Mouse (Mus musculus) heart, embryonic 10.5 days (tissue): ENCODE data around the gene Poc1b. TPM values are rescaled to one million over a fixed set of nuclear protein-coding genes. Genes with fewer than 3 reads are reported as not detected.
A peak's percentile ranks its signal among the peaks of the same experiment; 100 is the strongest.

Experiments
- DNase-seq: peaks from one replicate; pipeline ENCODE4 v3.0.0-alpha.2; 2017; ENCODE audit warnings: low spot score
- H3K27ac ChIP-seq: fragments of 300-500 bp; sonication (generic); 2 replicates; pipeline ENCODE4 v1.5.1; 2016; ENCODE audit warnings: mild to moderate bottlenecking
- H3K27me3 ChIP-seq: fragments of 300-500 bp; sonication (generic); 2 replicates; pipeline ENCODE4 v1.6.1; 2016; ENCODE audit warnings: mild to moderate bottlenecking; ENCODE audit not compliant: poor library complexity, insufficient read depth, severe bottlenecking
- H3K36me3 ChIP-seq: fragments of 300-500 bp; sonication (generic); 2 replicates; pipeline ENCODE4 v1.6.1; 2016; ENCODE audit warnings: mild to moderate bottlenecking, moderate library complexity
- H3K4me1 ChIP-seq: fragments of 300-500 bp; sonication (generic); 2 replicates; pipeline ENCODE4 v1.6.1; 2016; ENCODE audit warnings: mild to moderate bottlenecking
- H3K4me3 ChIP-seq: fragments of 300-500 bp; sonication (generic); 2 replicates; pipeline ENCODE4 v1.5.1; 2016; ENCODE audit warnings: mild to moderate bottlenecking, moderate library complexity
- H3K9me3 ChIP-seq: fragments of 300-500 bp; sonication (generic); 2 replicates; pipeline ENCODE4 v1.6.1; 2016; ENCODE audit warnings: mild to moderate bottlenecking, moderate library complexity
- WGBS: fragments of 180-500 bp; shearing (Covaris S2); methylation state at CpG from one replicate; pipeline ENCODE4 v1.1.7; 2016; 5-methylcytosine and 5-hydroxymethylcytosine counted together
- polyA plus RNA-seq: library from polyadenylated mRNA; unstranded; fragments of >200 nt; fragmentation: Nextera tagmentation; extraction: Ambion mirVana; gene quantifications from 2 replicates; pipeline ENCODE4 v1.2.1, GENCODE M21; 2016

Gene Poc1b
- polyA plus RNA-seq, 1 experiment from 2014 or later, result 16.2 TPM

DNA sequence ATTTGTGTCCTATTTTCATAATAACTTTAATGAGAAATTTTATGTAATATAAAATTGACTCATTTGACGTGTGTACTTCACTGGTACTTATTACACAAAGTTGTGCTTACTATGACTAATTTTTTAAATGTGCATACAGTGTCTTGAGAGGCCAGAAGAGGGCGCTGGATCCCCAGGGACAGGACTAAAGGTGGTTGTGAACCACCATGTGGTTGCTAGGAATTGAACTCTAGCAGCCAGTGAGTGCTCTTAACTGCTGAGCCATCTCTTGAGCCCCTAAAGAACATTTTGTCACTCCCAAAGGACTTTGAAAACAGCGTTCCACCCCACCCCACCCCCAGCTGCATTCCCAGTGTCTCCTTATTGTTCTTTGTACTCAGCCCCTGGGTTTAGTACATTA lies 84.0 kb downstream of the Poc1b start:
- 43% methylated on average over 3 of the region's 3 CpGs for WGBS
- Histone ChIP-seq H3K4me3 (no peak overlapping the region), H3K9me3 (no peaks in the 10 kb centered on the region), H3K27me3 (no peaks in the 10 kb centered on the region), H3K36me3 (no peaks in the 10 kb centered on the region), H3K27ac (no peak overlapping the region), H3K4me1 (no peaks in the 10 kb centered on the region; the same call in 1 of the 2 replicates)
- DNase-seq, result no peak

DNA sequence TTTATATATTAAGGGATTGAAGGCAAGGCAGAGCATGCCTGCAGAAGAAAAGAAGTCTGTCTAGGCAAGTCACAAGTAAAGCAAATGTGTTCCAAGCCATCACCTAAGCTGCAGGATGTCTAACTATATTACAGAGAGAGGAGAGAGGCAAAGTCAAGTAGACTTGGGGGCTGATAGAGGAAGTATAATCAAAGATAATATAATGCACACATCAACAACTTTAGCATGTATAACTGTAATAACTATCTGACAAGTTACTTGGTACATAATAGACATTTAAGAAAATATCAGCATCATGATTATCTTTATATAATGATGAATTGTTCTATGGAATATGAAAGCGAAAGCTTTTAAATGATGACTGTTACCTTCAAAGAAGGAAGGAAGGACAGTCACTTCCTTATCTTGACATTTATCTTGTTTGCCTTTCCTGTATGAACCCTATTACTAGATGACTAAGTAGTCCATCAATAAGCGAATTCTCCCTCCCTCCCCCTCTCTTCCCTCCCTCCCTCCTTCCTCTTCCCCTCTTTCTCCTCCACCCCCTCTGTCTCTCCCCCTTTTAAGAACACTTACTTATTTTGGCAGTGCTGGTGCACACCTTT lies 87.7 kb downstream of the Poc1b start:
- Histone ChIP-seq H3K4me1 (peaks cover 24% of the 10 kb centered on the region), H3K9me3 (no peaks in the 10 kb centered on the region), H3K4me3 (no peak overlapping the region), H3K27ac (no peak overlapping the region), H3K27me3 (no peaks in the 10 kb centered on the region), H3K36me3 (peaks cover 4% of the 10 kb centered on the region; the same call in 1 of the 2 replicates)
- 87% methylated on average over 2 of the region's 2 CpGs for WGBS
- no peak for DNase-seq

DNA sequence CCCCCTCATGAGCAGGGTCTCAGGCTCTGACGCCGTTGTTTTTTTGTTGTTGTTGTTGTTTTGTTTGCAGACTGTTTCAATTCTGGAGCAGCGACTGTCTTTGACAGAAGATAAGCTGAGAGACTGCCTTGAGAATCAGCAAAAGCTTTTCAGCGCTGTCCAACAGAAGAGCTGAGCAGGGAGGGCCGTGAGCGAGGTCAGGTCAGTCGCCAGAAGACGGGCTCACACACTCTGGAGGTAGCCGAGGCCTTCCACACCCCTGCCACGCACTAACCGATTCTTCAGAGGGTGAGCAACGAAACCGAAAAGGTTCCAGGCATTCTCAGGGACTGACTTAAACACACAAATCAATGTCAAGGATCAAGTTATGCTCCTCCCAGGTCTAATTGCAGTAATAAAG lies 89.7 kb downstream of the Poc1b start:
- WGBS, result 58% methylated on average over 13 of the region's 13 CpGs
- H3K27ac ChIP-seq, result no peak overlapping the region
- H3K4me1 ChIP-seq, result peaks cover 27% of the 10 kb centered on the region
- no peaks in the 10 kb centered on the region for H3K9me3 ChIP-seq
- no peak overlapping the region for H3K4me3 ChIP-seq
- peaks cover 4% of the 10 kb centered on the region; the same call in 1 of the 2 replicates for H3K36me3 ChIP-seq
- DNase-seq, result no peak
- H3K27me3 ChIP-seq, result no peaks in the 10 kb centered on the region

DNA sequence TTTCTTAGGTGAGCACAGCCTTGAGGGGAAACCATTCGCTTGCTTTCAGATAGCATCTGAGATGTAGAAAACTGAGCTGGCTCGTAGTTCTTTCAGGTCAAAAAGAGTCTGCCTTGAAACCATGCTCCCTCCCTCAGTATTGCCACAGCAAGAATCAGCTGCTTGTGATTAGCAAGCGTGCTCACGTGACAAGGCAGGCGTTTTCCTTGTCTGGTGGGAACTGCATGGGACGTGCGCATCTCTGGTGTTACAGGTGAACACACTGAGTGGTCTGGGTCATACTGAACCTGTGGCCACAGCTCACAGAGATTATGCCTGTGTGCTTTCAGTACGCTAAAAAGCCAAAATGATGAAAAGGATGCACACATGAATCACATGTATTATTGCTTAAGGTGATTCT lies 90.3 kb downstream of the Poc1b start:
- Histone ChIP-seq H3K36me3 (peaks cover 4% of the 10 kb centered on the region; the same call in 1 of the 2 replicates), H3K9me3 (no peaks in the 10 kb centered on the region), H3K27me3 (no peaks in the 10 kb centered on the region), H3K27ac (no peak overlapping the region), H3K4me3 (no peak overlapping the region), H3K4me1 (peaks cover 30% of the 10 kb centered on the region)
- WGBS, result 81% methylated on average over 8 of the region's 8 CpGs
- DNase-seq, result no peak

DNA sequence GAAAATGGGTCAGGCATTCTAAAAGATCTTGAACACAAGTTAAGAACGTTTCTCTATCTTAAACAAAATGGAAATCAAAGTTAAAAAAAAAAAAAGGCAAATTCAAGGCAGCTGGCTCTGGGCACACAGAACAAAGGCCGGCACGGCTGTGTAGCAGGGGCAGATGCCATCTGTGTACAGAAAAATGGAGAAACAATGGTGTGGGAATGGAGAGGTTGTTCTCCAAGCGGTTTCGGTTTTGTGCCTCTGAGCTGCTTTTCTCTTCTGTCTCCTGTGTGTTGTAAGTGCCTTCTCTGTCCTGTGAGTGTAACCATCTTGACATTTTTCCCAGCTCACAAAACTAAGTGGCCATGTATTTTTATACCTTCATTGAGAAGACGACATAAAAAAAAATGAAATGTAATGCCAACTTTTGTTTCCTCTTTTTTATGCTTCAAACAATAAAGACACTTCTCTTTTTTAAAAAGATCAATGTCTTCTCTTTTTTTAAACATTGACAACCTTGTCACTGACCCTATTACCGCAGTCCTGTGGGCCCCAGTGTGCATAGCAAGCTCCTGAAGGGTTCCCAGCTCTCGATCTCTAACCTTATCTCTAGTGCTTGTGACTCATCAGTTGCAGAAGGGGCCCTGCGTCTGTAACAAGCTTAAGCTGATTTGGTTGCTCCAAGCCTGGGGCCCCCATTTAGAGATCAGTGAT lies 90.9 kb downstream of the Poc1b start:
- no peaks in the 10 kb centered on the region for H3K27me3 ChIP-seq

DNA sequence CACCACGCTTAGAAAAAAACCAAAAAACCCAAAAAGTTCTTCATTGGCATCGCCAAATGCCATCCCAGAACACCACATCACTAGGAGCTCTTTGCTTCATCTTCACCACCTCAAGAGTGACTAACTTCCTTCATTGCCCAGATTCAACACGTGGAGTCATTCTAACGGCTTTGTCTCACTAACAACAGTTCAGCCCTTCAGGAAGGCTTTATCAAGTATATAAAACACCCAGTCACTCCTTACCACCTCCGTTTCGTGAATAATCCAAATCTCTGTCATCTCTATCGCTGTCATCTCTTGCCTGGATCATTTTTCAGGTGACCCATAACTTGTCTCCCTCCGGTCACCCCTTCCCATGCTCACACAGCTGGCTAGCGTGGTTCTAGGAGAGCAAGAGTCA lies 92.1 kb downstream of the Poc1b start:
- Histone ChIP-seq H3K4me1 (peaks cover 39% of the 10 kb centered on the region), H3K9me3 (no peaks in the 10 kb centered on the region), H3K4me3 (no peak overlapping the region), H3K36me3 (peaks cover 4% of the 10 kb centered on the region; the same call in 1 of the 2 replicates), H3K27me3 (no peaks in the 10 kb centered on the region), H3K27ac (0 out of 2 replicates have a peak overlapping the region, but pooled peaks have one; percentile 17)
- no peak for DNase-seq
- 87% methylated on average over 9 of the region's 9 CpGs for WGBS

More for the DNA sequence above, 90.9 kb downstream of the Poc1b start:
- H3K9me3 ChIP-seq, result no peaks in the 10 kb centered on the region
- 69% methylated on average over 9 of the region's 9 CpGs for WGBS
- H3K27ac ChIP-seq, result no peak overlapping the region; the same call in 1 of the 2 replicates
- H3K36me3 ChIP-seq, result peaks cover 4% of the 10 kb centered on the region; the same call in 1 of the 2 replicates
- no peak overlapping the region for H3K4me3 ChIP-seq
- H3K4me1 ChIP-seq, result peaks cover 34% of the 10 kb centered on the region
- DNase-seq, result no peak

DNA sequence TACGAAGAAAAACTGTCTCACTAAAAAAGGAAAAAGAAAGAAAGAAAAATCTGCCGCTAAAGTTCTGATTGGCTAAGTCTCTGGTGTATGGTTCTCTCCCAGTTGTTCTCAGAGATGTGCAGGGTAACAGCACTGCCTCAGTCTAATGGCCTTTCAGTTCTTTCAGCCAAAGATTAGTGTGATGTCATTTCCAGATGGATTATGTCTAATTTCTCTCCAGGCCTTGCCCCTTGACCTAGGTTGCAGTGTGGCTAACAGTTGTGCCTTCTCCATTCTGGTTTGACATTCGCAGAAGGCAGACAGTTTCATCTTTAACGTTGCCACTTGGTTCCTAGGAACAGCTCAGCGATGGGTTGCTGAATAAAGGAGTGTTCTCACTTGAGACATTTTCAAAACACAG lies 94.1 kb downstream of the Poc1b start:
- Histone ChIP-seq H3K36me3 (peaks cover 4% of the 10 kb centered on the region; the same call in 1 of the 2 replicates), H3K4me1 (peaks cover 38% of the 10 kb centered on the region), H3K27me3 (no peaks in the 10 kb centered on the region), H3K4me3 (no peak overlapping the region), H3K27ac (no peak overlapping the region), H3K9me3 (no peaks in the 10 kb centered on the region)
- 69% methylated on average over 5 of the region's 5 CpGs for WGBS
- DNase-seq, result no peak

DNA sequence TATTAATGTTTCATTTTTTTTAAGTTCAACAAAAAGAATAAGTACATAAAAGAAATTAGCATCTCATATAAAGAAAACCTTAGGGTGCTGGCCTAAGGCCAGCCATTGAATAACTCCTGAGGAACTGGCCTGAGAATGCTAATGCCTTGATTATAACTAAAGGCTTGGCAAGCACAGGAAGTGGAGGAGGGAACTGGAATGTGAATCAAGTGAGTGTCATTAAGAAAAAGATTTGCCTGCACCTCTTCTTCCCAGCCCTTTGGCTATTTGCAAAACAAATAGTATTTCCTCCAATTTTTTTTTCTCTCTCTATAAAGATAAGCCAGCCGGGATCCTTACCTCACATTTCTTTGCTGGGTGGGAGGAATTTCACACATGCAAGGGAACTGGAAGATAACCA lies 95.0 kb downstream of the Poc1b start:
- peaks cover 4% of the 10 kb centered on the region; the same call in 1 of the 2 replicates for H3K36me3 ChIP-seq
- no peak overlapping the region for H3K27ac ChIP-seq
- H3K27me3 ChIP-seq, result no peaks in the 10 kb centered on the region
- no peak for DNase-seq
- H3K9me3 ChIP-seq, result no peaks in the 10 kb centered on the region
- H3K4me1 ChIP-seq, result peaks cover 31% of the 10 kb centered on the region
- whole genome bisulfite sequencing, result 3% methylated on average over 1 of the region's 1 CpGs
- no peak overlapping the region for H3K4me3 ChIP-seq

DNA sequence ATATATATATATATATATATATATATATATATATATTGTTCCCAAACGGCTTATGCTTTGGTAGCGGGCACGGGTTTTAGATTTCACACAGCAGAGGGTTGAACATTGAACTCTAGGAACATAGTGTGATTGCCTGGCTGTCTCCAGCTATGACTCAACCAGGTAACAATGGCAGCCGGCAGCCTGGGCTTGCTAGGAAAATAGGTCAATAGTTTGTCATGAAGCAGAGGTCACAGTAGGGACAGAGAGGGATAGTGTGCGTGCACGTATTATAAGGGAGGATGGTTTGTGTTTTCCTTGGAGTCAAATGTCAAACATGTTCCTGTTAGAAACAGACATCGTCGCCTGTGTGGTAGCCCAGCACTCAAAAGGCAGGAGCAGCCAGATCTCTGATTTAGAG lies 95.5 kb downstream of the Poc1b start:
- Histone ChIP-seq H3K9me3 (no peaks in the 10 kb centered on the region), H3K27me3 (no peaks in the 10 kb centered on the region), H3K36me3 (peaks cover 4% of the 10 kb centered on the region; the same call in 1 of the 2 replicates), H3K4me1 (peaks cover 26% of the 10 kb centered on the region), H3K27ac (0 out of 2 replicates have a peak overlapping the region, but pooled peaks have one; percentile 62), H3K4me3 (no peak overlapping the region)
- WGBS, result 24% methylated on average over 8 of the region's 8 CpGs
- no peak for DNase-seq

DNA sequence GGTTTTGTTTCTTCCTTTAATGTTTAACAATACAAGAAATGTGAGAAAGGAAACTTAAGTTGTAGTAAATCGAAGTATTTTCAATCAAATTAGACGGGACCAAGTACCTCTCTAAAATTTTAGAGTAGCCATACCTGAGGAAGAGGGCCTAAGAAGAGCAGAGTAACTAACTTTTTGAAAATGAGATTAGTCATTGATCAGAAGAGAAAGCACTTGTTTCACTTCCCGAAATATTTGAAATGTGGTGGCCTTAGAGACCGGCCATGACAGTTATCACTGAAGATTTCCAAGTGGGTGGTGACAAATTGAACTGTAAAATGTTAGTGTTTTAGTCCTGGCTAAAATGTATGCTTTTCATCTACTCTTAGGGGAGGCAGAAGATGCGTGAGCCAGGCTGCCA lies 96.3 kb downstream of the Poc1b start:
- no peak for DNase-seq
- H3K4me3 ChIP-seq, result peak overlapping the region; percentile 56
- peak overlapping the region; percentile 88 for H3K27ac ChIP-seq
- WGBS, result 32% methylated on average over 5 of the region's 5 CpGs
- H3K36me3 ChIP-seq, result peaks cover 2% of the 10 kb centered on the region; the same call in 1 of the 2 replicates
- H3K9me3 ChIP-seq, result no peaks in the 10 kb centered on the region
- peaks cover 24% of the 10 kb centered on the region for H3K4me1 ChIP-seq
- H3K27me3 ChIP-seq, result no peaks in the 10 kb centered on the region

DNA sequence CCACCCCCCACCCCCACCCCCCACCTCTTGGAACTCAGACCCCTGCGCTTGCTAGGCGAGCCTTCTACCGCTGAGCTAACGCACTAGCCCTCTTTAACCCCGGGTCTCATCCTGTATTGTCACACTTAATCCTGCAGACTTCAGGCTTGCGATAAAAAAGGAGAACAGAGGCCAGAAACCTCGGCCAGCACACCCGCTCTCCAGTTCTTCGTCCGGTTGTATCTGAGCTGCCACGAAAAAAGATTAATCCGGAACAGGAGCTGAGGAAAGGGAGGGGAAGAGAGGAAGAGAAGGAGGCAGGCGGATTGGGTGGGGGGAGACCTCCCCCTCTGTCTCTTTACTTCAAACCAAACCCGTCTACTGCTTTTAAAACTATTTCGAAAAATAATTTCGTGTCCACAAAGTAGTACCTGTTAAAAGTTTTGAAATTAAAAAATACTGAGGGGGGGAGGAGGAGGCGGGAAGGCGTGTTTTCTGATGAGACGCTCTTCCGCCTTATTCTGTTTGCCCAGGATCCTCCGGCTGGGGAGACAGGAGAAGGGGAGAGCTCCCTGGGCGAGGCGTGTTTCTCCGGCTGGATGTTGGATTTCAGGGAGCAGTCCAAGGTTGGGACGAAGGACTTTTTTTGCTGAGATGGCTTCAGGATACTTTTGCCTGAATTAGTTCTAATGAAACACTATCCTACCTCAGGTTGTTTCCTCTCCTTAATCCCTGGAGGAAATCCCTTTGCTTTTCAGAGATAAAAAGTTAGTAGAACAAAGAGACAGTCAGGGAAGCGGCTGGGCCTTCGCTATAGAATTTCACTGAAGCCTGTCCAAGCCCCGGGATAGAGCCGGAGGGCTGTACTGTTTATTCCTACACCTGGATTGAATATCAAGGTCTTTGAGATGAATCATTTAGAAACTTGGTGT lies 97.0 kb downstream of the Poc1b start:
- Histone ChIP-seq H3K27ac (peak overlapping the region; percentile 88), H3K36me3 (no peaks in the 10 kb centered on the region), H3K27me3 (no peaks in the 10 kb centered on the region), H3K4me1 (peaks cover 21% of the 10 kb centered on the region), H3K9me3 (no peaks in the 10 kb centered on the region), H3K4me3 (peak overlapping the region; percentile 56)
- DNase-seq, result no peak
- 1% methylated on average over 29 of the region's 29 CpGs for WGBS

DNA sequence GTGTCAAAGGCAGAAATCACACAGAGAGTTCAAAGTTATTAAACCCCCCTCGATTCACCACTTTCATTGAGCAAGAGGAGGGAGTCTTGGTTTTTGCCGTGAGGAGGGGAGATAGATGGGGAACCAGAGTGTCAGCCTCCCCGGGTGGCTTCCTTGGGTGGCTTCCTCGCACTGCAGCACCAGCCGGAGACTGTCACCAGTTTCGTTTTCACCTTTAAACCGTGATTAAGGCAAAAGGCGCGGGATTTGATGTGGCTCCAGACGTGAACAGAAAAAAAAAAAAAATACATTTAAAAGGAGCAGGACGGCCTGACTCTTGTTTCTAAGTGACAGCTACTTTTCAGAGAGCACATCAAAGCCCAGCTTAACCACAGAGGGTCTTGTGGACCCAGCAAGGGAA lies 97.7 kb downstream of the Poc1b start:
- H3K4me1 ChIP-seq, result peaks cover 15% of the 10 kb centered on the region
- 4% methylated on average over 11 of the region's 11 CpGs for WGBS
- no peak for DNase-seq
- H3K4me3 ChIP-seq, result peak overlapping the region; percentile 56
- no peaks in the 10 kb centered on the region for H3K27me3 ChIP-seq
- H3K9me3 ChIP-seq, result no peaks in the 10 kb centered on the region
- H3K27ac ChIP-seq, result peak overlapping the region; percentile 88
- no peaks in the 10 kb centered on the region for H3K36me3 ChIP-seq
